Mouse (Mus musculus) MEL-GATA-1-ER (cell line): ENCODE data around the gene Il1a.
A peak's percentile ranks its signal among the peaks of the same experiment; 100 is the strongest.

Source experiments
- DNase-seq: peaks from one replicate; pipeline ENCODE4 v3.0.0-alpha.2; 2012; ENCODE audit warnings: low read depth; ENCODE audit errors: extremely low read depth

The Il1a gene

GRCm38 (mm10) chr2:129309836-129310235, at the start of gene Il1a:
Gene Il1a, minus strand, starts transcription at chr2:129309972.
- no peak for DNase-seq

- DNase-seq: no peak
Observed at GRCm38 (mm10) chr2:129338138-129338621, 28.4 kb upstream of the Il1a start.

- DNase-seq: no peak
Observed at GRCm38 (mm10) chr2:129333471-129333870, 23.7 kb upstream of the Il1a start.

- no peak for DNase-seq
Observed at GRCm38 (mm10) chr2:129330540-129330939, 20.8 kb upstream of the Il1a start.

- no peak for DNase-seq
Observed at GRCm38 (mm10) chr2:129330024-129330423, 20.3 kb upstream of the Il1a start.

DNA sequence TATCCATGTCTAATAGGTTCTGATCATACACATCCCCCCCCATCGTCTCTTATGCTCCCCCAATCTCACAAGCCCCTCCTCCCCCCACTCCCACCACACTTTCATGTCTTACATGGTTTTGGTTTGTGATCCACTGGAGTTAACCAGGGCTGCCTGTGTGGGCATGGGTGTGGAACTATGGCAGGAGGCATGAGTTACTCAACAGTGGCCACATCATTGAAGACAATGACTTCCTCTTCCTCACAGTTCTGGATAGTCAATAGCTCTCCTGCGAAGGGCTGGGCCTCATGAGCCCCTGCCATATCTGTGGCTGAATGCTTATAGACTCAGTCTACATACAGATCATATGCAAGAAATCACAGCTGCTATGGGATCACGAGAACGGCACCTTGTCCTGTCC, 18.5 kb upstream of the Il1a start:
- no peak for DNase-seq

DNA sequence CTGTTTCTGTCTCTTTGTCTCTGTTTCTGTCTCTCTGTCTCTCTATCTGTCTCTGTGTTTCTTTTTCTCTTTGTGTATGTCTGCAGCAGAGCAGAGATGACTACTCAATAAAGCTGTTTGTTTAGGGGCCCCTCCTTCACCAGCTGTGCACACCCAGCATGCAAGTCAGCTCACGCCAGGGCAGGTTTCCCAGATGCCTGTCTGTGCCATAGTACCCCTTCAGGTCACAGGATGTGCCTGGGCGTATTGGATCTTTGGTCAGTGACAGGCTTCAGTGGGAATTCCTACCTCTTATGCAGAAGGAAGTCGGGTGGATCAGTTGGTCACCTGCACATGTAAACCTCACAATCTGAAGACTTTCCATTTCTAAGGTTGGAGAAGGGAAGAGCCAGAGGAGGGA, 14.4 kb upstream of the Il1a start:
- DNase-seq: no peak

DNA sequence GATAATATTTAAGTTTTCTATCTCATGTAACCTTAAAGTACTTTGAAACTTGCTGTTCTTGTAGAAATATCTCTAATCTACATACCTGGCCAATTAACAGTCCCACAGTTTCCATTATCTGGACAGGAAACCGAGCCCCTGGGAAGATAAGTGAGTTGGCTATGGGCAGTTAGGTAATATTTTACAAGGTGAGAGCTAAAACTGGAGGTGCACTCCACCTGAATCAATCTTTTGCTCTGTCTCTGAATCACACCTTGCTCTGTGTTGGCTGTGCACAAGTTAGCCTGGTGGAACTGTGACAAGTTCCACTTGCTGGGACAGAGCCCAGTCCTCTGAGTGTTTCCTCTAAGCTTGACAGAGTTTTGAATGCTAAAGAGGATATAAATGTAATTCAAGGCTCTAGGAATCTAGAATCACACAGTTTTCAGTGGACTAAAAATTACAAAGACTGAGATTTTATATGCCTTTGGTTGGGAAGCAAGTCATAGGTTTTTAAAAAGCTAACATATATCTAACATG, 12.4 kb upstream of the Il1a start:
- DNase-seq: no peak

GRCm38 (mm10) chr2:129320033-129320605, 10.3 kb upstream of the Il1a start:
- no peak for DNase-seq

- DNase-seq: no peak
Observed at GRCm38 (mm10) chr2:129315831-129316230, 6.1 kb upstream of the Il1a start.

GRCm38 (mm10) chr2:129314880-129315279, 5.1 kb upstream of the Il1a start:
- no peak for DNase-seq

DNA sequence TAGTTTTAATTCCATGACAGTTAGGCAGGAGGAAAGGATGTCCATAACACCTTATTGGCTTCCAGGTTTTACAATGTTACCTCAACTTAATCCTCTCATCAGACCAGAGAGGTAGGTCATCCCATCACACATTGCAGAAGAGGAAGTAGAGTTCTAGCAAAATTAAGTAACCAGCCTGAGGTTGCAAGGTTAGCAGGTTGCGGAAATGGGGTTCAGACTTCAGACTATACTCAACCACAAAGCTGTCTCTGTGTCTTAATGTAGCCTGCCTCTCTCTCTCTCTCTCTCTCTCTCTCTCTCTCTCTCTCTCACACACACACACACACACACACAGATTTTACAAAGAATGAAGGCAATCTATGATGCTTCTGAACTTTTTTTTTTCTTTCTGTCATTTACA, 4.2 kb upstream of the Il1a start:
- DNase-seq: no peak

DNA sequence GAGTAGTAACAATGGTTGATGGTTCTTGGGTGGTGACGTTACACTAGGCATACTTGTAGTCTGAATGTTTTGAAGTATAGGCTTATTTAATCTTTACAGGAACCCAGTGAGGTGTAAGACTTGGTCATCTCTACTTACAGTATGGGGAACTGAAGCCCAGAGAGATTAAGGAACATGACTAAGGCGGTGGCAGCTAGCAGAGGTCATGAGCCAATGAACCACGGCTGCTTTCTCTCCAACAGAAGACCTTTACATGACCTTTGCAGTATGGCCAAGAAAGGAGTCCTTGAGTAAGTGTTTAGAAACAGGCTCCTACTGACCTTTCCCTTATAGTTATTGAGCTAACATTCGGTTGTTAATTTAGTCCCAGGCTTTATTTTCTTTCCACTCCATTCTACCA, 3.8 kb downstream of the Il1a start:
- no peak for DNase-seq

DNA sequence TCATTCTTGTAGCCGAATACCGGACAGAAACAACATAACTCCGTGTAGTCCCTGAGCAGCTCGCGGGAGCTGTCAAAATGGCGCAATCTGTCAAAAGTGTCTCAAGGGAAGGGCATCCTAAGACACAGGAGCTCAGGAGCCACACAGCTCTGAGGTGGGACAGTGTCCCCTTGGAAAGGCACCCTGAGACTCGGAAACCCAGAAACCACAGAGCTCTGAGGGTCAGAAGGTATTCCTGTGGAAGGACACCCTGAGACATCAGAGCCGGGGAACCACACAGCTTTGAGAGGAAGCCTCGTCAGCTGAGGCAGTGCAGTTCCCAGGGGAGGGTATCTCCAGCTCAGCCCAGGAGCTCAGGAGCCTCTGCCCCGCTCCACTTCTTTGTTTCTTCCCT, 12.2 kb downstream of the Il1a start:
- DNase-seq: no peak

GRCm38 (mm10) chr2:129296671-129297588, 12.8 kb downstream of the Il1a start, which contains the start of gene Ckap2l:
Gene Ckap2l, minus strand, starts transcription at chr2:129297212.
- peak; percentile 97 for DNase-seq

DNA sequence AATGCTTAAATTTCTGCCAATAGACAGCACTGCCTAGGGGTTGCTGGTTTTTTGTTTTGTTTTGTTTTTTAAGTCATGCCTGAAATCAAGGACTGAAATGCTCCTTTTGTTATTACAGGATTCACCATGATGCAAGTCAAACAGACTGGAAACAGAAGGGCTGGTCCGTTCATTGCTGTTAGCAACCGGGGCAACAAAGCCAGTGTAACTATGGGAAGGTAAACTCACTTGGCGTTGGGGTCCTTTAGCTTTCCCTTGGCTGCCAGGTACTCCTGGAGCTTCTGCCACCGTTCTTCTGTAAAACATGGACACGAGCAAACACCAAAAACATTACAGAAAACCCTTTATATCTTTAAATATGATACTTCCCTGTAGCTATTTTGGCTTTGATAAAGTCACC, 13.7 kb downstream of the Il1a start:
- DNase-seq: no peak

GRCm38 (mm10) chr2:129295075-129295474, 14.7 kb downstream of the Il1a start:
- no peak for DNase-seq

- DNase-seq: no peak
Observed at GRCm38 (mm10) chr2:129273823-129274222, 35.9 kb downstream of the Il1a start.

GRCm38 (mm10) chr2:129270621-129271020, 39.2 kb downstream of the Il1a start:
- no peak for DNase-seq

GRCm38 (mm10) chr2:129269986-129270385, 39.8 kb downstream of the Il1a start:
- no peak for DNase-seq

DNA sequence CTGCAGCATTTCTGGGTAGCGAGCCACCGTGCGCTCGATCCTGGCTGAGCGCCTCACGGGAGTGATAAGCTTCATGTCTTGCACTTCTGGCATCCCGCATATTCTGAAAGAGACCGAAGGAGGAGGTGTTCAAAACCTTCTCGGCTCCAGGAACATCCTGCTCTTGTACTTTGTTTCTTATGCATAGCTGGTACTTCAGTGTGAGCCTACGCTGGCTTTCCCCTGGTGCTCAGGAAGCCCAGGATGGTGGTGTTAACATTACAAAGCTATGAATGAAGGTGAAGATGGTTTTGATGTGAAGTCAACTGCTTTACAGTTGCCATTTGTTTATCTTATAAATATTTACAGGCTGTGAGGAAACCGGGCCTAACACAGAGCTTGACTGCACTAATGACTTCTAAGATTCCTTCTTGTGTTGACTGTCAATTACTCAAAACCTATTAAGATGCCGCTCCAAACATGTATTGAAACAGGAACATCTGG, 40.6 kb downstream of the Il1a start:
- DNase-seq: no peak

- DNase-seq: no peak
Observed at GRCm38 (mm10) chr2:129267738-129268137, 42.0 kb downstream of the Il1a start.
